Mouse (Mus musculus) brain, embryonic 14.5 days (tissue): ENCODE measurements around the gene Emcn.

Source experiments
- CTCF ChIP-seq: fragments of 200-500 bp; IDR thresholded peaks from 2 replicates; pipeline ENCODE4 v1.5.1; 2012; ENCODE audit warnings: inconsistent platforms, mild to moderate bottlenecking, moderate library complexity, borderline replicate concordance; ENCODE audit not compliant: insufficient read depth, insufficient read length; ENCODE audit errors: extremely low read depth
- POLR2A ChIP-seq: fragments of 200-500 bp; IDR thresholded peaks from 2 replicates; pipeline ENCODE4 v1.6.1; 2012; ENCODE audit warnings: mild to moderate bottlenecking, inconsistent platforms, borderline replicate concordance; ENCODE audit not compliant: poor library complexity, insufficient read depth, insufficient read length, severe bottlenecking; ENCODE audit errors: extremely low read depth

- TF ChIP-seq CTCF = no peak
- TF ChIP-seq POLR2A = no peak
These were observed at the start of gene Emcn for GRCm38 (mm10) chr3:137340938-137341337.
